Mouse (Mus musculus) brain, embryonic 14.5 days (tissue): ENCODE measurements around the gene Snrpc.

ENCODE experiments used
- CTCF ChIP-seq: fragments of 200-500 bp; IDR thresholded peaks from 2 replicates; pipeline ENCODE4 v1.5.1; 2012; ENCODE audit warnings: inconsistent platforms, mild to moderate bottlenecking, moderate library complexity, borderline replicate concordance; ENCODE audit not compliant: insufficient read depth, insufficient read length; ENCODE audit errors: extremely low read depth
- POLR2A ChIP-seq: fragments of 200-500 bp; IDR thresholded peaks from 2 replicates; pipeline ENCODE4 v1.6.1; 2012; ENCODE audit warnings: mild to moderate bottlenecking, inconsistent platforms, borderline replicate concordance; ENCODE audit not compliant: poor library complexity, insufficient read depth, insufficient read length, severe bottlenecking; ENCODE audit errors: extremely low read depth

DNA sequence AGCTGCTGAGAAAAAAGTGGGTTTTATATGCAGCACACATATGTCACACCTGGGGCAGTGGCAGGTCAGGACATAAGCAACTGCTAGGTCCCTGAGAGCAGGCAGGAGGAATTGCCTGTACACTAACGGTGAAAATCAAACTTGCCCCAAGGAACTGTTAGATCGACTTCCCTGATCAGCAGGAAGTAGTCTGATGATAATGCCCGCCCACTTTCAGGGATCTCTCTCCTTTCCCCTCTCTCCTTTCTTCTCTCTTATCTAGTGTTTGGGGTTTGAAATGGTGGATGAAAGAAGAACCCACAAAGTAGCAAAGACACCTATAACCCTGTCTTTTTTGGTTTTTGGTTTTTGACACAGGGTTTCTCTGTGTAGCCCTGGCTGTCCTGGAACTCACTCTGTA lies 12.4 kb upstream of the Snrpc start:
- TF ChIP-seq POLR2A (no peak), CTCF (no peak)
